Mouse (Mus musculus): ENCODE data around the gene Scand1.

- TF ChIP-seq CTCF (conservative IDR thresholded peaks at IDR 0.05; ENCODE audit: low read length) (peak; percentile 53), NANOG (IDR thresholded peaks at IDR 0.05; ENCODE audit: borderline replicate concordance, low read length) (no peak)
Measured at GRCm38 (mm10) chr2:156278226-156279017, 34.1 kb downstream of the Scand1 start.
